Mouse (Mus musculus): ENCODE results near the gene Gm11444. TPM values are rescaled to one million over a fixed set of nuclear protein-coding genes. Genes with fewer than 3 reads are reported as not detected.

Gm11444 gene
- polyA plus RNA-seq, 1 experiment from 2014 or later: not detected

GRCm38 (mm10) chr11:85844971-85845370 is 5.2 kb downstream of the Gm11444 start:
- WGBS: 27% methylated on average over 5 of the region's 5 CpGs
- Histone ChIP-seq H3K9ac (ENCODE audit: low read depth, low read length) (peak overlapping the region; percentile 62), H3K36me3 (ENCODE audit: insufficient read depth, low read length) (peaks cover 9% of the 10 kb centered on the region; the same call in 1 of the 2 replicates), H3K4me1 (replicated peaks; ENCODE audit: insufficient read depth, low read length) (peaks cover 20% of the 10 kb centered on the region; the same call in 1 of the 2 replicates), H3K4me2 (ENCODE audit: low read length) (peak overlapping the region; percentile 72), H3K4me3 (replicated peaks; ENCODE audit: low read depth, low read length) (peak overlapping the region; percentile 48; the same call in 1 of the 2 replicates), H3K9me3 (replicated peaks; ENCODE audit: low read length) (no peaks in the 10 kb centered on the region), H3K27me3 (ENCODE audit: insufficient read depth, low read length) (no peaks in the 10 kb centered on the region), H3K27ac (peak overlapping the region; percentile 79)
- no peak for TF ChIP-seq CTCF (IDR thresholded peaks at IDR 0.05; ENCODE audit: low read depth)
- DNase-seq (ENCODE audit: low spot score) (peak; percentile 36), ATAC-seq (replicated peaks; ENCODE audit: low FRiP score, low read depth) (no peak)

- no peaks in the 10 kb centered on the region for H3K9me3 ChIP-seq (replicated peaks; ENCODE audit: low read length)
- peak overlapping the region; percentile 62 for H3K9ac ChIP-seq (ENCODE audit: low read depth, low read length)
- H3K27me3 ChIP-seq (ENCODE audit: insufficient read depth, low read length): no peaks in the 10 kb centered on the region
- peak; percentile 92 for DNase-seq (ENCODE audit: low spot score)
- under 1% methylated on average over 45 of the region's 54 CpGs for WGBS
- peaks cover 9% of the 10 kb centered on the region; the same call in 1 of the 2 replicates for H3K36me3 ChIP-seq (ENCODE audit: insufficient read depth, low read length)
- ATAC-seq (replicated peaks; ENCODE audit: low FRiP score, low read depth): peak; percentile 35
- peak overlapping the region; percentile 72 for H3K4me2 ChIP-seq (ENCODE audit: low read length)
- H3K27ac ChIP-seq: peak overlapping the region; percentile 79
- H3K4me1 ChIP-seq (replicated peaks; ENCODE audit: insufficient read depth, low read length): peaks cover 20% of the 10 kb centered on the region; the same call in 1 of the 2 replicates
- peak overlapping the region; percentile 48 for H3K4me3 ChIP-seq (replicated peaks; ENCODE audit: low read depth, low read length)
- TF ChIP-seq CTCF (IDR thresholded peaks at IDR 0.05; ENCODE audit: low read depth): peak; percentile 92
Observed at GRCm38 (mm10) chr11:85844144-85844965, 5.8 kb downstream of the Gm11444 start.

- Histone ChIP-seq H3K4me3 (replicated peaks; ENCODE audit: low read depth, low read length) (peak overlapping the region; percentile 48), H3K27ac (peak overlapping the region; percentile 79), H3K9me3 (replicated peaks; ENCODE audit: low read length) (no peaks in the 10 kb centered on the region), H3K4me2 (ENCODE audit: low read length) (peak overlapping the region; percentile 72), H3K27me3 (ENCODE audit: insufficient read depth, low read length) (no peaks in the 10 kb centered on the region), H3K9ac (ENCODE audit: low read depth, low read length) (peak overlapping the region; percentile 62), H3K4me1 (replicated peaks; ENCODE audit: insufficient read depth, low read length) (peaks cover 20% of the 10 kb centered on the region; the same call in 1 of the 2 replicates), H3K36me3 (ENCODE audit: insufficient read depth, low read length) (peaks cover 9% of the 10 kb centered on the region; the same call in 1 of the 2 replicates)
- ATAC-seq (replicated peaks; ENCODE audit: low FRiP score, low read depth) (peak; percentile 18), DNase-seq (ENCODE audit: low spot score) (peak; percentile 91)
- peak; percentile 94 for TF ChIP-seq CTCF (IDR thresholded peaks at IDR 0.05; ENCODE audit: low read depth)
- WGBS: under 1% methylated on average over 18 of the region's 18 CpGs
Observed at GRCm38 (mm10) chr11:85843347-85843692, 6.8 kb downstream of the Gm11444 start.

GRCm38 (mm10) chr11:85842596-85843346 is 7.4 kb downstream of the Gm11444 start:
- H3K27me3 ChIP-seq (ENCODE audit: insufficient read depth, low read length): no peaks in the 10 kb centered on the region
- DNase-seq (ENCODE audit: low spot score) (peak; percentile 28), ATAC-seq (replicated peaks; ENCODE audit: low FRiP score, low read depth) (peak; percentile 12)
- H3K9me3 ChIP-seq (replicated peaks; ENCODE audit: low read length): no peaks in the 10 kb centered on the region
- H3K4me2 ChIP-seq (ENCODE audit: low read length): peak overlapping the region; percentile 72
- 11% methylated on average over 24 of the region's 24 CpGs for WGBS
- peaks cover 22% of the 10 kb centered on the region; the same call in 1 of the 2 replicates for H3K4me1 ChIP-seq (replicated peaks; ENCODE audit: insufficient read depth, low read length)
- peaks cover 14% of the 10 kb centered on the region; the same call in 1 of the 2 replicates for H3K36me3 ChIP-seq (ENCODE audit: insufficient read depth, low read length)
- TF ChIP-seq CTCF (IDR thresholded peaks at IDR 0.05; ENCODE audit: low read depth): no peak
- peak overlapping the region; percentile 10; the same call in 1 of the 2 replicates for H3K9ac ChIP-seq (ENCODE audit: low read depth, low read length)
- H3K27ac ChIP-seq: peak overlapping the region; percentile 79; the same call in 1 of the 2 replicates
- H3K4me3 ChIP-seq (replicated peaks; ENCODE audit: low read depth, low read length): 0 out of 2 replicates have a peak overlapping the region, but pooled peaks have one; percentile 48

GRCm38 (mm10) chr11:85841980-85842379 is 8.2 kb downstream of the Gm11444 start:
- peaks cover 22% of the 10 kb centered on the region; the same call in 1 of the 2 replicates for H3K4me1 ChIP-seq (replicated peaks; ENCODE audit: insufficient read depth, low read length)
- TF ChIP-seq CTCF (IDR thresholded peaks at IDR 0.05; ENCODE audit: low read depth): peak; percentile 73
- peak overlapping the region; percentile 72 for H3K4me2 ChIP-seq (ENCODE audit: low read length)
- ATAC-seq (replicated peaks; ENCODE audit: low FRiP score, low read depth) (peak; percentile 31), DNase-seq (ENCODE audit: low spot score) (peak; percentile 87)
- no peaks in the 10 kb centered on the region for H3K27me3 ChIP-seq (ENCODE audit: insufficient read depth, low read length)
- peak overlapping the region; percentile 65 for H3K4me3 ChIP-seq (replicated peaks; ENCODE audit: low read depth, low read length)
- no peaks in the 10 kb centered on the region for H3K9me3 ChIP-seq (replicated peaks; ENCODE audit: low read length)
- WGBS: 1% methylated on average over 30 of the region's 32 CpGs
- peaks cover 20% of the 10 kb centered on the region; the same call in 1 of the 2 replicates for H3K36me3 ChIP-seq (ENCODE audit: insufficient read depth, low read length)
- H3K27ac ChIP-seq: peak overlapping the region; percentile 75
- H3K9ac ChIP-seq (ENCODE audit: low read depth, low read length): peak overlapping the region; percentile 85

All from kidney, postnatal 0 days (tissue).